Mouse (Mus musculus) intestine, embryonic 16.5 days (tissue): ENCODE data around the gene Zfp239. TPM values are rescaled to one million over a fixed set of nuclear protein-coding genes. Genes with fewer than 3 reads are reported as not detected.
"Not testable (repeated sequence)": the region's sequence is repeated elsewhere in the genome, so short reads cannot be mapped to it uniquely, and the experiment has no call there.

Experiments used
- ATAC-seq: fragments of 200-750 bp; cut with Nextera tagmentation; 2 replicates; pipeline ENCODE4 v1.8.0; 2017; ENCODE audit warnings: moderate TSS enrichment, moderate library complexity
- H3K27ac ChIP-seq: fragments of 300-500 bp; sonication (generic); 2 replicates; pipeline ENCODE4 v1.5.1; 2014; ENCODE audit warnings: mild to moderate bottlenecking, low read length
- H3K27me3 ChIP-seq: fragments of 300-500 bp; sonication (generic); replicated peaks from 2 replicates; pipeline ENCODE4 v1.6.1; 2014; ENCODE audit warnings: low read length, control low read depth, mixed read lengths; ENCODE audit not compliant: control insufficient read depth, insufficient read depth
- H3K36me3 ChIP-seq: fragments of 300-500 bp; sonication (generic); 2 replicates; pipeline ENCODE4 v1.6.1; 2014; ENCODE audit warnings: low read length, control low read depth; ENCODE audit not compliant: control insufficient read depth, insufficient read depth
- H3K4me1 ChIP-seq: fragments of 300-500 bp; sonication (generic); 2 replicates; pipeline ENCODE4 v1.6.1; 2014; ENCODE audit warnings: low read length, control low read depth, mixed read lengths; ENCODE audit not compliant: control insufficient read depth, insufficient read depth
- H3K4me2 ChIP-seq: fragments of 300-500 bp; sonication (generic); 2 replicates; pipeline ENCODE4 v1.6.1; 2014; ENCODE audit warnings: low read depth, low read length, control low read depth
- H3K4me3 ChIP-seq: fragments of 300-500 bp; sonication (generic); 2 replicates; pipeline ENCODE4 v1.5.1; 2014; ENCODE audit warnings: mild to moderate bottlenecking, low read length
- H3K9ac ChIP-seq: fragments of 300-500 bp; sonication (generic); 2 replicates; pipeline ENCODE4 v1.6.1; 2014; ENCODE audit warnings: low read depth, low read length
- H3K9me3 ChIP-seq: fragments of 300-500 bp; sonication (generic); 2 replicates; pipeline ENCODE4 v1.6.1; 2016; ENCODE audit warnings: low read length, control low read depth; ENCODE audit not compliant: control insufficient read depth
- WGBS: fragments of 180-500 bp; shearing (Covaris S2); extraction: QIAGEN DNeasy Blood & Tissue Kit; methylation state at CpG from one replicate; pipeline ENCODE4 v1.1.7; 2014; 5-methylcytosine and 5-hydroxymethylcytosine counted together
- polyA plus RNA-seq: library from polyadenylated mRNA; unstranded; fragments of >200 nt; fragmentation: Nextera tagmentation; extraction: Ambion mirVana; gene quantifications from 2 replicates; pipeline ENCODE4 v1.2.1, GENCODE M21; 2015

The Zfp239 gene
- polyA plus RNA-seq, 1 experiment from 2014 or later: 5.4 TPM

DNA sequence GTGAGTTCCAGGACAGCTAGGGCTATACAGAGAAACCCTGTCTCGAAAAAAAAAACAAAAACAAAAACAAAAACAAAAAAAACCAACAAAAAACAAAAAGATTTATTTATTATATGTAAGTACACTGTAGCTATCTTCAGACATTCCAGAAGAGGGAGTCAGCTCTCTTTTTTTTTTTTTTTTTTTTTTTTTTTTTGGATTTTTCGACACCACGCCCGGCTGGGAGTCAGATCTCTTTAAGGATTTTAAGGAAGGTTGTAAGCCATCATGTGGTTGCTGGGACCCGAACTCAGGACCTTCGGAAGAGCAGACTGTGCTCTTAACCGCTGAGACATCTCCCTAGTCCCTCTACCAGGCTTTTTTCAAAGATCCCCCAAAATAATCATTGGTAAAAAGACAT is 11.6 kb downstream of the Zfp239 start:
- not testable (repeated sequence) for H3K36me3 ChIP-seq, H3K9ac ChIP-seq, H3K4me1 ChIP-seq, H3K27ac ChIP-seq, H3K9me3 ChIP-seq, H3K4me3 ChIP-seq, ATAC-seq, H3K27me3 ChIP-seq, H3K4me2 ChIP-seq
- 88% methylated on average over 7 of the region's 7 CpGs for WGBS

DNA sequence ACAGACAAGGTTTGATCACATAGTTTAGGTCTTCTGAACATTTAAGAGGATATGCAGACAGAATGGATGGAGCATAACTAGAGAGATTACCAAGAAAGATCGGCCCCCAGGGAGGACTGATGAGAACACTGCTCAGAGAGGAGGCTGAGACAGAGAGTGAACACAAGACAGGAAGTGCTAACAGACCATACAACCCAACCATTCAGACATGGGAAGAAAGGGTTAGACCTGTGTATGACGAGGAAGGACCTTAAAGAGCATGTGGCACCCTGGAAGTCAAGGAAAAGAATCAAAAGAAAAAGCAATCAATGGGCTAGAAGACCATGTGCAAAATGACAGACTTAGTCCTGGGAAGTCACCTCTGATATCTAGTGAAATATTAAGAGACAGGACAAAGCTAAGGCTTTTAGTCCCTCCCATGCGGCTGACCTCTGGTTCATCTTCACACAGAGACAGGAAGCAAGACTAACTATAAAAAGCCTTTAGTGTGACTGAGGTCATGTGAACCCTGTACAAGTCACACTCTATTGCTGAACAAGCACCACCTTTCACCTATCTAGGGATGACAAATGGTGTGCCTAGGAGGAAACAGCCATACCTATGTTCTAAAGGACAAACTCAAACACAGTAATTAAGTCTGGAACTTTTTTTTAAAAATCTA is 12.9 kb downstream of the Zfp239 start:
- Histone ChIP-seq H3K27ac (no peak overlapping the region; the same call in 1 of the 2 replicates), H3K36me3 (no peaks in the 10 kb centered on the region), H3K9me3 (no peaks in the 10 kb centered on the region), H3K9ac (no peak overlapping the region), H3K4me2 (no peak overlapping the region), H3K4me3 (no peak overlapping the region), H3K4me1 (no peaks in the 10 kb centered on the region), H3K27me3 (no peaks in the 10 kb centered on the region)
- no peak for ATAC-seq
- WGBS: 71% methylated on average over 3 of the region's 3 CpGs

DNA sequence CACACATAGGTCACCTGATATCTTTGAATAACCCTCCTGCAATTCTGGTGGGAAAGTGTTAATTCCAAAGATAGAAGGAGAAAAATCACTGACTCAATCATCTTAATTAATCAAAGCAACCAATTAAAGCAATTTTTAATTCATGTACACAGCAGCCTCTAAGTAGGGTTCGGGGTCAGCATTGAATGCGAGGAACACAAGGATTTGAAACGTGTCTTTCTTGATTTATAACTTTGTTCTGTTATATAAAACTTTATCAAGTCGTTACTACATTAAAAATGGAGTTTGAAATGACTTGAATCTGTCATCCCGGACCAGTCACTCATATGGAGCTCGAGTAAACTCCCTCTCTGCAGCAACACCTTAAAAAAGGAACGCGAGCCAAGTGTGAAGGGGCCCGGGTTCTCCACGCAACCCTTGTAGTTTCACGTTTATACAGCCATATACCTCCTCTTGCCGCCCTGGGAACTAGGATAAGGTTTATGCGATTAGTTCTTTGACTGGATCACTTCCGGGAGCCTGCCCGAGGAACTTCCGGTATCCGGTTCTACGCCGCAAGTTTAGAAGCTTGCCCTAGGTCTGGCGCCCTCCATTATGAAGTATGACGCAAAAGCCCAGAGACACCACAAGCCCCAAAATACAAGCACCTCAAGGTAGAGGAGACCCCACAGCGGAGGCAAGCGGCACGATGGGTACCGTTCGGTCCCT is 17.0 kb downstream of the Zfp239 start:
- H3K27me3 ChIP-seq: no peaks in the 10 kb centered on the region
- H3K4me2 ChIP-seq: peak overlapping the region; percentile 75
- peak; percentile 86 for ATAC-seq
- H3K4me3 ChIP-seq: peak overlapping the region; percentile 47
- 10% methylated on average over 26 of the region's 26 CpGs for WGBS
- H3K27ac ChIP-seq: peak overlapping the region; percentile 95
- no peaks in the 10 kb centered on the region for H3K9me3 ChIP-seq
- no peaks in the 10 kb centered on the region for H3K36me3 ChIP-seq
- no peaks in the 10 kb centered on the region; the same call in 1 of the 2 replicates for H3K4me1 ChIP-seq
- peak overlapping the region; percentile 85 for H3K9ac ChIP-seq

DNA sequence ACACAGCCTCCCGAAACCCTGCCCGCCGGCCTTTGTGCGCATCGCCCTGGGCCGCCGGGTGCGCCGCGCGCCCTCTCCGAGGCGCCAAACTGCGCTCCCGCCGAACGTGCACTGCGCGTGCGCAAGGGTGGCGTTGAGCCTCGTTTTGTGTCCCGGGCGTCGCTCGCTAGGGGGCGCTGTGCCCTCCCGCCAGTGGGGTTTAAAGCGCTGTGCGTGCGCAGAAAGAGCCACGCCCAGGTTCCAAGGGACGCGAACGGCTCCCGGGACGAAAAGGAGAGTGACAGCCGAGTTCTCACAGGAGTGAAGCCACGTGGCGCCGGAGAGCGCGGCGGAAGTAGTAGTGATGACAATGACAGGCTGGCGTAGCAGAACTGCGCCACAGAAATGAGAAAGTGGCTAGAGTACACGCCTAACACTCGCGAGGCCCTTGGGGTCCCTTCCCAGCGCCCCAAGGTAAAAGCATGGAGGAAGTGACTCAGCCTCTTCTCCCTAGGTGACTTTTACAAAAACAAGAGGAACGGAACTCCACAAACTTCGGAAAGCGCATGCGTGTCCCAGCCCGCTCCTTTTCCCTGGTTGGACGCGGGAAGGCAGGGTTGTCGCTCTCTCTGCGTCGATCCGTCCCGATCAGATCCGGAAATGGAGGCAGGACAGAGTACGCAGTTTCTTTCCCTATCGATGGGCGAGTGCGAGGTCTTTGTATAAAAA is 17.7 kb downstream of the Zfp239 start:
- no peaks in the 10 kb centered on the region; the same call in 1 of the 2 replicates for H3K4me1 ChIP-seq
- H3K4me3 ChIP-seq: peak overlapping the region; percentile 47
- H3K36me3 ChIP-seq: no peaks in the 10 kb centered on the region
- peak overlapping the region; percentile 85 for H3K9ac ChIP-seq
- WGBS: under 1% methylated on average over 67 of the region's 67 CpGs
- H3K27me3 ChIP-seq: no peaks in the 10 kb centered on the region
- peak overlapping the region; percentile 75 for H3K4me2 ChIP-seq
- peak; percentile 94 for ATAC-seq
- peak overlapping the region; percentile 95 for H3K27ac ChIP-seq
- no peaks in the 10 kb centered on the region for H3K9me3 ChIP-seq

DNA sequence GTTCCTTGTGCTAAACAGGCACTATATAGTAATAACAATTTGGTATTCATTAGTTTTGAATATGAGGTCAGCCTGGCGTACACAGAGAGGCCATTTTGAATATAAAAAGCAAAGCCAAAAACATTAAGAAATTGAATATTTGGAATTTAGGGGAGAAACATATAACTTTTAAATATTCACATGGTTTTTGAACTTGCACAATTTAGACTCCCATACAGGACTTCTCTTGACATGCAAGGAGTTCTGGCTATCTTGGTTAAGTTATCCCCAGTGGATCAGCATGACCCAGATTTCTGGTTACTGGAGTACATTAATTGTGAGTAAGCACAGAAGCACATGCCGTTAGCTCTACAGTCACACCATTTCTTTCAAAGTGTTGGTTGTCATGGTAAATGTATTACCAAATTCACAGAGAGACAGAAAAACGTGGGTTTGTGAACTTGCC is 18.5 kb downstream of the Zfp239 start:
- 30% methylated on average over 3 of the region's 3 CpGs for WGBS
- no peaks in the 10 kb centered on the region for H3K36me3 ChIP-seq
- no peak for ATAC-seq
- peak overlapping the region; percentile 55; the same call in 1 of the 2 replicates for H3K27ac ChIP-seq
- peak overlapping the region; percentile 39 for H3K4me2 ChIP-seq
- no peaks in the 10 kb centered on the region for H3K9me3 ChIP-seq
- H3K4me1 ChIP-seq: no peaks in the 10 kb centered on the region; the same call in 1 of the 2 replicates
- peak overlapping the region; percentile 18; the same call in 1 of the 2 replicates for H3K4me3 ChIP-seq
- 0 out of 2 replicates have a peak overlapping the region, but pooled peaks have one; percentile 26 for H3K9ac ChIP-seq
- no peaks in the 10 kb centered on the region for H3K27me3 ChIP-seq

DNA sequence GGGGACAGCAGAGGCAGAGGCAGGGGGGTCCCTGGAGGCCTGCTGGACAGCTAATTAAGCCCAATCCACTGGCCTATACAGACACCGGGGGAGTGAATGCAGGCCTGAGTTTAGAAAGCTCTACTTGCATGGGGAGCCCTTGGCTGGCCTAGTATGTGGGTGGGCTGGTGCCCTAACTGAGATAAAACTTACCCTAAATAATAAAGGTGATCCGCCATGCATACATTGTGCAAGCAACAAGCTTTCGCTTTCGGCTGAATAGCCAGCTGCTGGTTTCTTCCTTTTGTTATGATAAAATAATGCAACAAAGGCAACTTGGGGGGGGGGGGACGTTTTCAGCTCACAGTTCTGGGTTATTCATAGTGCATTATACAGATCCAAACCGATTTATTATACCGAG is 19.3 kb downstream of the Zfp239 start:
- Histone ChIP-seq H3K4me1 (no peaks in the 10 kb centered on the region; the same call in 1 of the 2 replicates), H3K9me3 (no peaks in the 10 kb centered on the region), H3K27ac (no peak overlapping the region; the same call in 1 of the 2 replicates), H3K4me3 (no peak overlapping the region), H3K9ac (no peak overlapping the region), H3K36me3 (no peaks in the 10 kb centered on the region), H3K4me2 (no peak overlapping the region), H3K27me3 (no peaks in the 10 kb centered on the region)
- 81% methylated on average over 7 of the region's 7 CpGs for WGBS
- ATAC-seq: no peak

DNA sequence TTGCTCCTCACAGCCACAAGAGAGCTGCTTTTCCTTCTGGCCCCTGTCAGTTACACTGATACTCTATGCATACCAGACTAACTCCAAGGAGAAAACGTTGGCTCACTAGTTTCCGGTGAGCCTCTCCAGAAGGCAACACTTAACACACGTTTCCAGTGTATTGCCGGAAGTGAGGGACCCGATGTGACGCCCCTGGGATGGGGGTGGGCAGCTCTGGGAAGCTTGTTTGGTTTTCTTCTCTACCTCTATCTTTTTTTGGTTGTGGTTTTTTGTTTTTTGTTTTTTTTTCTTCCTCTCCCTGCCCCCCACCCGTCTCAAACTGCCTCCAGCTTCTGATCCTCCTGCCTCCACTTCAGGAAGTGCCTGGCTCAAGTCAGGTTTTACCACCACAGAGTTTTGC is 20.1 kb downstream of the Zfp239 start:
- no peaks in the 10 kb centered on the region for H3K27me3 ChIP-seq
- no peak overlapping the region for H3K9ac ChIP-seq
- no peak for ATAC-seq
- no peak overlapping the region for H3K4me2 ChIP-seq
- no peaks in the 10 kb centered on the region for H3K36me3 ChIP-seq
- no peaks in the 10 kb centered on the region for H3K9me3 ChIP-seq
- no peak overlapping the region for H3K4me3 ChIP-seq
- H3K4me1 ChIP-seq: no peaks in the 10 kb centered on the region; the same call in 1 of the 2 replicates
- H3K27ac ChIP-seq: no peak overlapping the region
- 76% methylated on average over 7 of the region's 7 CpGs for WGBS

DNA sequence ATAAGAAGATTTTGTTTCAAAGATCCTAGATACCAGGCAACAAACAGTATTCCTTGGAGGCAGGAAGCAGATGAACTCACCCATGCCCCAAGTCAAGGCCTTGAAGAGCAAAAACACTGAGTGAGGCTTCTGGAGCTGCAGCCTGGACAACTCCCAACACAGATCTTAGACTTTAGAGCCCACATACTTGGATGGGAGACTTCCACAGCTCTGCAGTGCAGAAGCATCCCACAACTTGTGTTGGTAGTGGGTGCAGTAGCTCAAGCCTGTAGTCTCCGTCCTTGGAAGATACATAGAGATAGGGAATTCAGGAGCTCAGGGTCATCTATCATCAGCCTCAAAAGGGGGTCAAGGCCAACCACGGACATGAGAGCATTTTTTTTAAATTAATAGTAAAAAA is 24.0 kb downstream of the Zfp239 start:
- 79% methylated on average over 2 of the region's 2 CpGs for WGBS
- no peaks in the 10 kb centered on the region for H3K9me3 ChIP-seq
- no peak overlapping the region for H3K27ac ChIP-seq
- no peaks in the 10 kb centered on the region for H3K36me3 ChIP-seq
- H3K9ac ChIP-seq: no peak overlapping the region
- no peak for ATAC-seq
- no peaks in the 10 kb centered on the region for H3K4me1 ChIP-seq
- no peak overlapping the region for H3K4me2 ChIP-seq
- H3K27me3 ChIP-seq: no peaks in the 10 kb centered on the region
- no peak overlapping the region for H3K4me3 ChIP-seq

DNA sequence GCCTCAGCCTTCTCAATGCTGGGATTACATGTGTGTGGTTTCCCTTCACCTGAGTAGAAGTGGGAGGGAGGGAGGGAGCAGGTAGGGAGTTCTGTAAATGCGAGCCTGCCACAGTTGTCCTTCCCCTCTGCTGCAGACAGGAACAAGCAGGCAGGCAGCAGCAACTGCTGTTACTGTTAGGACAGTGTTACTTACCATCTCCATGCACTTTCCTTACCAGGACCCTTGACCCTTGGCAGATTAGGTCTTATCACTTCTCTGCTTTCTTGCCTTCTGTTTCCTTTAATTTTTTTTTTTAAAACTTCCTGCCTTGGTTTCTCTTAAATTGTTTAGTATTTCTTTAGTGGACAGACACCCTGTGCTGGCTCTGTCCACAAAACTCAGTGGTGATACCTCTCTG is 26.1 kb downstream of the Zfp239 start:
- no peak overlapping the region for H3K4me2 ChIP-seq
- 59% methylated on average over 1 of the region's 1 CpGs for WGBS
- peaks cover 5% of the 10 kb centered on the region; the same call in 1 of the 2 replicates for H3K4me1 ChIP-seq
- no peak overlapping the region for H3K27ac ChIP-seq
- no peak for ATAC-seq
- no peaks in the 10 kb centered on the region for H3K27me3 ChIP-seq
- H3K4me3 ChIP-seq: no peak overlapping the region
- no peak overlapping the region for H3K9ac ChIP-seq
- H3K36me3 ChIP-seq: no peaks in the 10 kb centered on the region
- H3K9me3 ChIP-seq: no peaks in the 10 kb centered on the region
